Mouse (Mus musculus): Measurements from ENCODE around the gene Meis1.

The Meis1 gene

DNA sequence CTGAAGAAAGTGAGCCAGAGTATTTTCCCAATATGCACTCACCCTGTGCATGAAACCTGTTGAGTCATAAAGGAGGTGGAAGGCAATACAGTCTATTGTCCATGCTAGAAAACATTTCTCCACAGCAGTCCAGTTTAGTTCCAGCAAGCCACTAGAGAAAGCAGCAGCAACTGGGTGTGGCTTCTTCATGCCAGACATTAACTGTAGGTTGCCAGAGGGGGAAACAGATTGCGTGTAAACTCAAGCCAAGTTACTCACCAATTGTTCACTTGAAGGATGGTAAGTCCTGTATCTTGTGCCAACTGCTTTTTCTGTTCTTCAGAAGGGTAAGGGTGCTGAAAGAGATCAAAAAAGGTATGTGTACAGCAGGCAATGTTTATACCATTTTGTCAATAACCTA is 113.4 kb downstream of the Meis1 start:
- DNase-seq (ENCODE audit: low spot score in 2 of 2), result no peak

DNA sequence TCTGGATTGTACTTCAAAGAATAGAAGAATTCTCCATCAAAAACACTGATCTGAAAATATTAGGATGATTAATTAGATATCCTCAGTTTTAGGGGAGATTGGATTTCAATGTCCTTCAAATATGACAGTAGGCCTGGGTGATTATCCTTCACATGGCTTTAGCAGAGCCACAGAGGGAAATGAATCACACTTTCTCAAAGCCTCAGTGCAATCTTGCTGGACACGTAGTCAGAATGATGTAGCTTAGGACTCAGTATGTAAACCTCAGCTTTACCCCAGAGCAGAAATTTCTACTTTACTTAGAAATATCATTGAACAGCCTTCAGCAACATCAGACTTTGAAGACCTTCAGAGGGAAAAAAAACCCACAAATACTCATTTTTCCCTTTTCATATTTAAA is 113.9 kb downstream of the Meis1 start:
- no peak for DNase-seq (ENCODE audit: low spot score in 2 of 2)

GRCm38 (mm10) chr11:18904285-18904684 is 114.5 kb downstream of the Meis1 start:
- DNase-seq (ENCODE audit: low spot score in 2 of 2), result no peak

DNA sequence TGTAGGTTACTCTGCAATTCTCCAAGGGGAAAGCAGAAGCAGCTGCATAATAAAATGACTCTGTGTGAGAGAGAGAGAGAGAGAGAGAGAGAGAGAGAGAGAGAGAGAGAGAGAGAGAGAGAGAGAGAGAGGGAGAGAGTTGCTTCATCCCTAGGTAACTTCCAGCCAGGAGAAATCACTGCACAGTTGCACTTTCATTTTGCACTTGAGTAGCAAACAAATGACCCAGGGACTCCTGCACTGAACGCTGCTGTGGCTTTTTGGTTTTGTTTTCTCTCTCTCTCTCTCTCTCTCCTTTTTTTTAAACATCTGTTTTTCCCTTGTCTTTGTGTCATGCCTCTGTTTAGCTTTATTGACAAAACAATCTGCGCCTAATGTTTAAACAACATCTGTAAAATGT is 118.3 kb downstream of the Meis1 start:
- no peak for DNase-seq (ENCODE audit: low spot score in 2 of 2)

GRCm38 (mm10) chr11:18898862-18899261 is 119.9 kb downstream of the Meis1 start:
- DNase-seq (ENCODE audit: low spot score in 2 of 2), result no peak

- DNase-seq (ENCODE audit: low spot score in 2 of 2), result peak in 1 of 2 experiments; percentile 56
Measured at GRCm38 (mm10) chr11:18897921-18898646, 120.7 kb downstream of the Meis1 start.

DNA sequence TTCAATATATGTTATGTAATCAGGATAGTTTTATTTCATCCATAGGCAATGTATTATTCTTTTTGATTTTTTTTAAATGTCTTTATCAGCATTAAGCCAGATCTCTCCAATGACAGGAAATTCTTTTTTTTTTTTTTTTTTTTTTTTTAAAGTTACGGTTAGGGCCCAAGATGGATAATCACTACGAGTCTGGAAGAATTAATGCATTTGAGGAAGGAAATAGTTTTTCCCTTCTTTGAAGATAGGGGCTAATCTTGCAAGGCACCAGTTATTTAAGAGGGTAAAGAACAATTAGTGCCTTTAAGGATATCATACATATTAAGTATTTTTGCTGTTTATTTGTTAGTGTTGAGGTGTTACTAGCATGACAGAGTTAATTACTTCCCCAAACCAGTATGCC is 121.5 kb downstream of the Meis1 start:
- no peak for DNase-seq (ENCODE audit: low spot score in 2 of 2)

- no peak for DNase-seq (ENCODE audit: low spot score in 2 of 2)
Measured at GRCm38 (mm10) chr11:18892470-18892869, 126.3 kb downstream of the Meis1 start.

GRCm38 (mm10) chr11:18889139-18889538 is 129.6 kb downstream of the Meis1 start:
- DNase-seq (ENCODE audit: low spot score in 2 of 2), result no peak

GRCm38 (mm10) chr11:18888651-18889050 is 130.1 kb downstream of the Meis1 start:
- DNase-seq (ENCODE audit: low spot score in 2 of 2), result no peak

- DNase-seq (ENCODE audit: low spot score in 2 of 2), result no peak
Measured at GRCm38 (mm10) chr11:18885729-18886325, 133.0 kb downstream of the Meis1 start.

DNA sequence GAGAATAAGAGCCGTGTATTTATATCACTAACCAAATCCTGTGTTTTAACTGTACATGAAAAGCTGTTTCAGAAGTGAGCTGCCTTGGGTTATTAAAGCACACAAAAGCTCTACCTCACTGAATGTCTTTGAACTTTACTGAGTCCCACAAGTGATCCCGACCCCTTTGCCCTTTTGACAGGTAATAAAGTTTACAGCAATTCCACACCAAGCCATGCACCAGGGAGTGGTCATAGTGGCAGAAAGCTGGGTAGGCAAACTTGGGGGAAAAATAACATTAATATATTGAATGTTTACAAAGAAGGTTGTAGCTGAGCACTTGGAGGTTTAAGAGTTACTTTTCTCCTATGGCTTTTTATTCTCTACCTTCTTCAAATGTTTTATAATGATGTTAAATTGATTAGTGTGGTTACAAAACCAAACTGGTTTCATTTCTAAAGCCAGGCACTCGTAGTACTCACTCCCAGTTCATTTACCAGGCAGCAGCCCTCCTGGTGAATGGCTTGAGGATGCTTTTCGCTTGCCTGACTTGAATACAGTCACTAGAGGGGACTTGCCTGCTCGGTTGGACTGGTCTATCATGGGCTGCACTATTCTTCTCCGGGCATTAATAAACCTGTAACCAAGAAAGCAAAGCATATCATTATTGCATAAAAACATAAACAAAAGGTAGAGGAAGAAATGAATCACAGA is 133.6 kb downstream of the Meis1 start:
- no peak for DNase-seq (ENCODE audit: low spot score in 2 of 2)

DNA sequence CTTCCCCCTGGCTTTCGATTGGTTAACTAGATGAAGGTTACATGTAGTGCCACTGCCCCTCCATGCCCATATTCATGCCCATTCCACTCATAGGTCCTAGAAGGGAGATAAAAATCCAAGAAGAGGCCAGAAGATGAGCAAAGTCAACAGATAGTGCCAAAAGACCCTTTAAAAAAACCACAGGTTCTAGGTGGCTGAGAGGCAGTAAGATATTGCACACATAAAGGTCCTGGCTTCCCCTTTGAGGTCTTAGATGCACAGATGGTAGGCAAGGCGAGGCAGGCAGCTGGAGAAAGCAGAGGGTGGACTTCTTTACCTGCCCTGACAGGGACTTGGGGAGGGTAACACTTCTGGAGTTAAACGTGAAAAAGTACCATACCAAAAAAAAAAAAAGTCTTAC is 134.8 kb downstream of the Meis1 start:
- DNase-seq (ENCODE audit: low spot score in 2 of 2), result no peak

DNA sequence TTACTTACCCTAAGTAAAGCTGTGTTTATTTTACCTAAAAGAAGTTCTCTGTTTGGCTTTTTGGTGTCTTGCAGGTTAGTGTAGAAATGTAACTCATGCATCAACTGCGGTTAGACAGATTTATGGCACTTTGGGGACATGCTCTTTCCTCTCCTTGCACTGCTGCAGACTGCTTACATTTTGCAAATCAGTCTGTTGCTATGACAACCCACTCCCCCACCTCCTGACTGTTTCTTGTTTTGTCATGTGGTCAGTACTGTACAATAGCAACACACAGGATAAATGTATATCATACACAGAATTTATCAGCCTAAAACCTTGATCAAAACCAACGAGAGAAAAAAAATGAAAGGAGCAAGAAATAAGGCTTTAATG is 135.3 kb downstream of the Meis1 start:
- DNase-seq (ENCODE audit: low spot score in 2 of 2), result no peak

GRCm38 (mm10) chr11:18882747-18883506 is 135.9 kb downstream of the Meis1 start:
- DNase-seq (ENCODE audit: low spot score in 2 of 2), result no peak

- DNase-seq (ENCODE audit: low spot score in 2 of 2), result no peak
Measured at GRCm38 (mm10) chr11:18882315-18882714, 136.5 kb downstream of the Meis1 start.

DNA sequence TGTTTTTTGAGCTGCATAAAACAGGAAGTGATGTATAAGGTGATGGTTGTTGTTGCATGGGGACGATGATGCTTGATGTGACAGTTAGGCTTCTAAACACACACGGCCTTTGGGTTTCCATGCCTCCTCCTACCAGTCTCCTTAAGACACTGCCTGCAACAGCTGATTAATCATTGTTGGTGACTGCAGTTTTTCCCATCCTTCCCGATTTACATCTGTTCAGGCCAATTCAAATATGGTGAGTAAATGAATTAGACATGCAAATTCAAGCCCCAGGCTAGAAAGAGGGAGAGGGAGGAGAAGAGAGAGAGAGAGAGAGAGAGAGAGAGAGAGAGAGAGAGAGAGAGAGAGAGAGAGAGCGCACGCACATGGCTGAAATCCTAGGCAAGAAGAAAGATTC is 138.0 kb downstream of the Meis1 start:
- DNase-seq (ENCODE audit: low spot score in 2 of 2), result no peak

DNA sequence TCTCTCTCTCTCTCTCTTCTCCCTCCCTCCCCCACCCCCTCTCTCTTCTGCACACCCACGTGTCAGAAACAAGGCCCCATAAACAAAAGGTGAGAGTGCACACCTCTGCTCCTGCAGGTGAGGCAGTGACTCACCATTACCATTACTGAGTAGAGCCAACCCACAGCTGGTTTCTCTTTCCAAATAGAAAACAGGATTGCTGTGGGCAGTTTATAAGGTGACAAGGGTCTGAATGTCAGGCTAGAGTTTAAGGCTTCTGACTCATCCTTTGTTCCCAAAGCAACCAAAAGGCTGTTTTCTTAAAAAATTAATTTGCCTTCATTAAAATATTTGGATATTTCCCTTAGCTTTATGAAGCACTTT is 139.3 kb downstream of the Meis1 start:
- DNase-seq (ENCODE audit: low spot score in 2 of 2), result no peak

GRCm38 (mm10) chr11:18878748-18879455 is 139.9 kb downstream of the Meis1 start:
- no peak for DNase-seq (ENCODE audit: low spot score in 2 of 2)

- no peak for DNase-seq (ENCODE audit: low spot score in 2 of 2)
Measured at GRCm38 (mm10) chr11:18878016-18878415, 140.8 kb downstream of the Meis1 start.

- peak in 1 of 2 experiments; percentile 52 for DNase-seq (ENCODE audit: low spot score in 2 of 2)
Measured at GRCm38 (mm10) chr11:18877626-18878011, 141.2 kb downstream of the Meis1 start.

Data from urinary bladder, adult 18-20 months (tissue).